Mouse (Mus musculus): Measurements from ENCODE around the gene Dapp1. TPM values are rescaled to one million over a fixed set of nuclear protein-coding genes. Genes with fewer than 3 reads are reported as not detected.

Gene Dapp1
- total and polyA plus RNA-seq, 2 experiments from 2014 or later: 1.3 to 2.3 TPM

- no peaks in the 10 kb centered on the region for H3K27me3 ChIP-seq (ENCODE audit: insufficient read depth, low read length)
- peaks cover 5% of the 10 kb centered on the region for H3K36me3 ChIP-seq (ENCODE audit: insufficient read depth, low read length)
- no peak for TF ChIP-seq CTCF (IDR thresholded peaks at IDR 0.05)
- WGBS: 84% methylated on average over 3 of the region's 3 CpGs
- ATAC-seq (ENCODE audit: low FRiP score) (no peak), DNase-seq (ENCODE audit: low spot score) (no peak)
- H3K4me2 ChIP-seq (ENCODE audit: low read depth, low read length, poor library complexity, severe bottlenecking): no peak overlapping the region
- H3K9ac ChIP-seq (replicated peaks; ENCODE audit: low read length, poor library complexity, severe bottlenecking): no peak overlapping the region
- no peak overlapping the region for H3K4me3 ChIP-seq (ENCODE audit: low read depth, low read length)
- H3K9me3 ChIP-seq (ENCODE audit: low read length): no peaks in the 10 kb centered on the region
- no peak overlapping the region for H3K27ac ChIP-seq (ENCODE audit: low read depth, low read length)
- no peaks in the 10 kb centered on the region for H3K4me1 ChIP-seq (ENCODE audit: insufficient read depth, low read length)
Observed at GRCm38 (mm10) chr3:137933986-137934385, 47.4 kb downstream of the Dapp1 start.

DNA sequence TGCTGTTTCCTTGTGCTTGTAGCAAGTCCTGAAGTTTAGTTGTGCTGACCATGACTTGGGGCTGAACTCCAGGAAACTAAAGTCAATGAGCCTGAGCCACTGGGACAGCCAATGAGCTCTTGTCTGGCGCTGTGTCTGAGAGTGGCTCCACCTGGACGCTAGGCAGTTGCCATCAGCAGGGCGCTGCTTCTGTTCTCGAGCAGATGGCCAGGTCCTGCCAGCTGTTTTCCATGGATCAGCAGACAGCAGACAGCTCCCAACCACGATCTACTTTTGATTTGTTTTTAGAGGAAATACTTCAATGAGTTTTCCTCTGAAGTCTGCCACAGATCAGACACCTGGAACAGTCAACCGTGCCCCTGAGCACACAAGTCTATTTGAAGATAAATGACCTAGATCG, 48.6 kb downstream of the Dapp1 start:
- no peak for TF ChIP-seq CTCF (IDR thresholded peaks at IDR 0.05)
- Histone ChIP-seq H3K4me3 (ENCODE audit: low read depth, low read length) (no peak overlapping the region), H3K9ac (replicated peaks; ENCODE audit: low read length, poor library complexity, severe bottlenecking) (no peak overlapping the region), H3K4me2 (ENCODE audit: low read depth, low read length, poor library complexity, severe bottlenecking) (no peak overlapping the region), H3K36me3 (ENCODE audit: insufficient read depth, low read length) (peaks cover 9% of the 10 kb centered on the region), H3K27me3 (ENCODE audit: insufficient read depth, low read length) (no peaks in the 10 kb centered on the region), H3K27ac (ENCODE audit: low read depth, low read length) (no peak overlapping the region), H3K9me3 (ENCODE audit: low read length) (no peaks in the 10 kb centered on the region), H3K4me1 (ENCODE audit: insufficient read depth, low read length) (no peaks in the 10 kb centered on the region)
- ATAC-seq (ENCODE audit: low FRiP score) (no peak), DNase-seq (ENCODE audit: low spot score) (no peak)
- WGBS: 75% methylated on average over 7 of the region's 7 CpGs

- ATAC-seq (ENCODE audit: low FRiP score): no peak
- Histone ChIP-seq H3K4me1 (ENCODE audit: insufficient read depth, low read length) (no peaks in the 10 kb centered on the region), H3K36me3 (ENCODE audit: insufficient read depth, low read length) (peaks cover 13% of the 10 kb centered on the region), H3K27ac (ENCODE audit: low read depth, low read length) (no peak overlapping the region), H3K9me3 (ENCODE audit: low read length) (no peaks in the 10 kb centered on the region), H3K9ac (replicated peaks; ENCODE audit: low read length, poor library complexity, severe bottlenecking) (no peak overlapping the region), H3K4me3 (ENCODE audit: low read depth, low read length) (no peak overlapping the region), H3K4me2 (ENCODE audit: low read depth, low read length, poor library complexity, severe bottlenecking) (no peak overlapping the region), H3K27me3 (ENCODE audit: insufficient read depth, low read length) (no peaks in the 10 kb centered on the region)
- no peak for DNase-seq (ENCODE audit: low spot score)
- WGBS: 95% methylated on average over 3 of the region's 3 CpGs
- TF ChIP-seq CTCF (IDR thresholded peaks at IDR 0.05): no peak
Observed at GRCm38 (mm10) chr3:137929940-137930339, 51.4 kb downstream of the Dapp1 start.

DNA sequence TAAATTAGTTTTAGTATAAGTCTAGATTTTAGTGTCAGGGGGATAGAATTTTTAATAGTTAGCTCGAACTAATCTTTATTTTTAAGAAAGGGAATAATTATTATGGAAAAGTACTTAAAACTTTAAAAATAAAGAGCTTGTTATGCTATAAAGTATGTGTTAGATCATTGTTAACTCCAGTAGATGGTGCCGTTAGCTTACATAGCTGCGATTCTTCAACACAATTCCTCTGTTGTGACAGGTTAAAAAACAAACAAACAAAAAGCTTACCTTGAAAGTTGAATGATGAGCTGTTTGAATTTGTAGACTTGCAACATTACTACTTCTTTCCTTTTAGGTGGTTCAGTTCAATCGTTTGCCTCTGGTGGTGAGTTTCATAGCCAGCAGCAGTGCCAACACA, 54.3 kb downstream of the Dapp1 start:
- H3K9ac ChIP-seq (replicated peaks; ENCODE audit: low read length, poor library complexity, severe bottlenecking): no peak overlapping the region
- H3K4me2 ChIP-seq (ENCODE audit: low read depth, low read length, poor library complexity, severe bottlenecking): no peak overlapping the region
- peaks cover 18% of the 10 kb centered on the region for H3K36me3 ChIP-seq (ENCODE audit: insufficient read depth, low read length)
- TF ChIP-seq CTCF (IDR thresholded peaks at IDR 0.05): peak; percentile 53
- 91% methylated on average over 4 of the region's 4 CpGs for WGBS
- H3K27ac ChIP-seq (ENCODE audit: low read depth, low read length): no peak overlapping the region
- no peaks in the 10 kb centered on the region for H3K4me1 ChIP-seq (ENCODE audit: insufficient read depth, low read length)
- ATAC-seq (ENCODE audit: low FRiP score) (no peak), DNase-seq (ENCODE audit: low spot score) (no peak)
- no peak overlapping the region for H3K4me3 ChIP-seq (ENCODE audit: low read depth, low read length)
- H3K9me3 ChIP-seq (ENCODE audit: low read length): no peaks in the 10 kb centered on the region
- H3K27me3 ChIP-seq (ENCODE audit: insufficient read depth, low read length): no peaks in the 10 kb centered on the region

DNA sequence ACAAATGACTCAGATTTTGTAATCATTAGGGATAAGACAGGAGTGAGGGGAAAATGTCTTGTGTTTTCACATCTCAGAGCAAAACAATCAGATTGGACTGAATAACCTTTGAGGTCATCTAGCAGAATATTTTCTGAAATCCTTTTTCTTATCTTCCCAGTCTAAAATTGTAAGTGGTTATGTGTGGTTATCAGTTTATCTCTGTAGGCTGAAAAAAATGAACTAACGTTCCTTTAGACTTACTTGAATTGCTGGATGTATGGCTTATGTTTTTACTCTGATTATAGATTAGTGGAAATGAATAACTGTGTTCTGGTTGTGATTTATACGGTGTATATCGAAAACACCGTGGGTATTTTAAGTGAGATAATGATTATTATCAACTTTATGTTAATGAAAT, 60.8 kb downstream of the Dapp1 start:
- H3K9me3 ChIP-seq (ENCODE audit: low read length): no peaks in the 10 kb centered on the region

GRCm38 (mm10) chr3:137919398-137919797, 61.9 kb downstream of the Dapp1 start:
- Histone ChIP-seq H3K27me3 (ENCODE audit: insufficient read depth, low read length) (no peaks in the 10 kb centered on the region), H3K36me3 (ENCODE audit: insufficient read depth, low read length) (peaks cover 13% of the 10 kb centered on the region), H3K27ac (ENCODE audit: low read depth, low read length) (no peak overlapping the region), H3K4me3 (ENCODE audit: low read depth, low read length) (peak overlapping the region; percentile 85), H3K9ac (replicated peaks; ENCODE audit: low read length, poor library complexity, severe bottlenecking) (peak overlapping the region; percentile 83), H3K4me2 (ENCODE audit: low read depth, low read length, poor library complexity, severe bottlenecking) (peak overlapping the region; percentile 55), H3K9me3 (ENCODE audit: low read length) (no peaks in the 10 kb centered on the region), H3K4me1 (ENCODE audit: insufficient read depth, low read length) (peaks cover 9% of the 10 kb centered on the region)
- 93% methylated on average over 7 of the region's 7 CpGs for WGBS
- ATAC-seq (ENCODE audit: low FRiP score) (no peak), DNase-seq (ENCODE audit: low spot score) (no peak)
- TF ChIP-seq CTCF (IDR thresholded peaks at IDR 0.05): no peak

More for the DNA sequence above, 60.8 kb downstream of the Dapp1 start:
- Histone ChIP-seq H3K36me3 (ENCODE audit: insufficient read depth, low read length) (peaks cover 13% of the 10 kb centered on the region), H3K4me2 (ENCODE audit: low read depth, low read length, poor library complexity, severe bottlenecking) (no peak overlapping the region), H3K27me3 (ENCODE audit: insufficient read depth, low read length) (no peaks in the 10 kb centered on the region), H3K9ac (replicated peaks; ENCODE audit: low read length, poor library complexity, severe bottlenecking) (no peak overlapping the region), H3K4me3 (ENCODE audit: low read depth, low read length) (no peak overlapping the region), H3K4me1 (ENCODE audit: insufficient read depth, low read length) (peaks cover 9% of the 10 kb centered on the region), H3K27ac (ENCODE audit: low read depth, low read length) (no peak overlapping the region)
- ATAC-seq (ENCODE audit: low FRiP score): no peak
- no peak for TF ChIP-seq CTCF (IDR thresholded peaks at IDR 0.05)
- no peak for DNase-seq (ENCODE audit: low spot score)
- 95% methylated on average over 4 of the region's 4 CpGs for WGBS
